Comparison of ENCODE assay signal across 8 mouse cellular contexts in genomic region chr9:107296041-107296440, GRCm38 (mm10). TPM values are rescaled to one million over a fixed set of nuclear protein-coding genes. Genes with fewer than 3 reads are reported as not detected.
A peak's percentile ranks its signal among the peaks of the same experiment; 100 is the strongest.
DNase-seq lines count a peak whose midpoint lies in the region; ATAC-seq and TF ChIP-seq lines count a peak whose summit lies in the region.

No protein-coding gene starts in this region.

- TF ChIP-seq POLR2A in kidney, adult 2 months (IDR thresholded peaks at IDR 0.05; ENCODE audit: low read depth, low read length), result no peak

- peak; percentile 24 for ATAC-seq in common myeloid progenitor, adult 5-6 weeks (replicated peaks; ENCODE audit: low read depth, poor library complexity, severe bottlenecking)
- ATAC-seq in inflammation-experienced regulatory T-cells, adult 6 months, result peak; percentile 42
- no peak; the same call in none of the 2 replicates for ATAC-seq in midbrain, embryonic 13.5 days

- peak overlapping the region; percentile 90 for H3K4me2 ChIP-seq in midbrain, embryonic 13.5 days (replicated peaks)

- H3K9me3 ChIP-seq in midbrain, embryonic 13.5 days, result no peaks in the 10 kb centered on the region

- WGBS in kidney, adult 2 months, result 1% methylated on average over 14 of the region's 14 CpGs
- 7% methylated on average over 14 of the region's 14 CpGs for WGBS in midbrain, embryonic 13.5 days

- H3K9ac ChIP-seq in midbrain, embryonic 13.5 days (replicated peaks), result no peak overlapping the region

- H3K27ac ChIP-seq in kidney, adult 2 months (ENCODE audit: insufficient read depth, low read depth, low read length), result peak overlapping the region; percentile 79
- H3K27ac ChIP-seq in midbrain, embryonic 13.5 days, result no peak overlapping the region

- peaks cover 7% of the 10 kb centered on the region for H3K36me3 ChIP-seq in kidney, adult 2 months (ENCODE audit: control insufficient read depth, insufficient read depth, low read length)
- H3K36me3 ChIP-seq in midbrain, embryonic 13.5 days, result peaks cover 8% of the 10 kb centered on the region

- no peaks in the 10 kb centered on the region for H3K27me3 ChIP-seq in kidney, adult 2 months (replicated peaks; ENCODE audit: control insufficient read depth, insufficient read depth, low read length)
- H3K27me3 ChIP-seq in midbrain, embryonic 13.5 days, result peaks cover 18% of the 10 kb centered on the region

- TF ChIP-seq CTCF in kidney, adult 2 months (conservative IDR thresholded peaks at IDR 0.05; ENCODE audit: insufficient read depth, insufficient read length, low read depth, low read length), result no peak

- H3K4me3 ChIP-seq in kidney, adult 2 months (ENCODE audit: insufficient read depth, low read depth, low read length), result peak overlapping the region; percentile 57
- H3K4me3 ChIP-seq in midbrain, embryonic 13.5 days (replicated peaks), result peak overlapping the region; percentile 68

- H3K4me1 ChIP-seq in kidney, adult 2 months (ENCODE audit: control insufficient read depth, insufficient read depth, low read length), result peaks cover 23% of the 10 kb centered on the region; the same call in 1 of the 2 replicates
- peaks cover 15% of the 10 kb centered on the region for H3K4me1 ChIP-seq in midbrain, embryonic 13.5 days (replicated peaks)

- DNase-seq in kidney, adult 2 months, result no peak
- no peak for DNase-seq in kidney, postnatal 25 days
- no peak for DNase-seq in cerebellum, postnatal 36 days
- no peak for DNase-seq in kidney, postnatal 4 days
- DNase-seq in frontal cortex, adult 2 months (ENCODE audit: extremely low spot score in 1 of 2, low spot score in 1 of 2), result no peak

RNA-seq across cellular contexts. Expression of gene Cish, which starts 0.2 kb away (rescaled TPM):
- polyA plus RNA-seq in kidney, adult 2 months (2012; rRNA removed), result 49.7 and 69.1 TPM in 2 replicates
- 0.27 and 0.39 TPM in 2 replicates for total RNA-seq in common myeloid progenitor, adult 5-6 weeks (2017)
- polyA plus RNA-seq in inflammation-experienced regulatory T-cells, adult 6 months (2017; shearing (Covaris generic)), result 100 to 1,000 TPM in 2 of 3 experiments, 10 to 100 TPM in 1; 85.4 to 124 (median 100) TPM
- polyA plus RNA-seq in midbrain, embryonic 13.5 days (2015; fragmentation: Nextera tagmentation; extraction: Ambion mirVana), result 6.3 and 6.6 TPM in 2 replicates
- polyA plus RNA-seq in frontal cortex, adult 2 months (2012; rRNA removed), result 5.3 and 7.1 TPM in 2 replicates

RNA-seq across cellular contexts. Expression of gene Mapkapk3, which starts 6.4 kb away (rescaled TPM):
- polyA plus RNA-seq in kidney, adult 2 months (2012; rRNA removed), result 24.3 and 25.7 TPM in 2 replicates
- total RNA-seq in common myeloid progenitor, adult 5-6 weeks (2017), result 61.4 and 71.9 TPM in 2 replicates
- 10 to 100 TPM; 53.9 to 59.6 (median 59.2) TPM for polyA plus RNA-seq in inflammation-experienced regulatory T-cells, adult 6 months (2017; shearing (Covaris generic))
- polyA plus RNA-seq in midbrain, embryonic 13.5 days (2015; fragmentation: Nextera tagmentation; extraction: Ambion mirVana), result 1.7 and 1.9 TPM in 2 replicates
- 7.0 and 7.6 TPM in 2 replicates for polyA plus RNA-seq in frontal cortex, adult 2 months (2012; rRNA removed)

RNA-seq across cellular contexts. Expression of gene Hemk1, which starts 42.1 kb away (rescaled TPM):
- 35.0 and 42.1 TPM in 2 replicates for polyA plus RNA-seq in kidney, adult 2 months (2012; rRNA removed)
- total RNA-seq in common myeloid progenitor, adult 5-6 weeks (2017), result 8.1 and 16.1 TPM in 2 replicates
- polyA plus RNA-seq in inflammation-experienced regulatory T-cells, adult 6 months (2017; shearing (Covaris generic)), result 10 to 100 TPM; 22.0 to 35.2 (median 29.8) TPM
- 17.5 and 18.1 TPM in 2 replicates for polyA plus RNA-seq in midbrain, embryonic 13.5 days (2015; fragmentation: Nextera tagmentation; extraction: Ambion mirVana)
- polyA plus RNA-seq in frontal cortex, adult 2 months (2012; rRNA removed), result 31.9 and 39.1 TPM in 2 replicates

RNA-seq across cellular contexts. Expression of gene 6430571L13Rik, which starts 44.4 kb away (rescaled TPM):
- 6.1 and 7.4 TPM in 2 replicates for polyA plus RNA-seq in kidney, adult 2 months (2012; rRNA removed)
- total RNA-seq in common myeloid progenitor, adult 5-6 weeks (2017), result 0.23 and 0.44 TPM in 2 replicates
- polyA plus RNA-seq in inflammation-experienced regulatory T-cells, adult 6 months (2017; shearing (Covaris generic)), result 1 to 10 TPM in 2 of 3 experiments, under 1 TPM in 1; 0.99 to 3.2 (median 1.3) TPM
- 6.4 and 8.2 TPM in 2 replicates for polyA plus RNA-seq in midbrain, embryonic 13.5 days (2015; fragmentation: Nextera tagmentation; extraction: Ambion mirVana)
- polyA plus RNA-seq in frontal cortex, adult 2 months (2012; rRNA removed), result 26.2 and 26.8 TPM in 2 replicates
